Mouse (Mus musculus) lung, postnatal 36 days (tissue): Measurements from ENCODE around the gene Wdr19.

ENCODE experiments used
- DNase-seq: peaks from one replicate; pipeline ENCODE4 v3.0.0; 2022; ENCODE audit warnings: mixed read lengths

The Wdr19 gene

DNA sequence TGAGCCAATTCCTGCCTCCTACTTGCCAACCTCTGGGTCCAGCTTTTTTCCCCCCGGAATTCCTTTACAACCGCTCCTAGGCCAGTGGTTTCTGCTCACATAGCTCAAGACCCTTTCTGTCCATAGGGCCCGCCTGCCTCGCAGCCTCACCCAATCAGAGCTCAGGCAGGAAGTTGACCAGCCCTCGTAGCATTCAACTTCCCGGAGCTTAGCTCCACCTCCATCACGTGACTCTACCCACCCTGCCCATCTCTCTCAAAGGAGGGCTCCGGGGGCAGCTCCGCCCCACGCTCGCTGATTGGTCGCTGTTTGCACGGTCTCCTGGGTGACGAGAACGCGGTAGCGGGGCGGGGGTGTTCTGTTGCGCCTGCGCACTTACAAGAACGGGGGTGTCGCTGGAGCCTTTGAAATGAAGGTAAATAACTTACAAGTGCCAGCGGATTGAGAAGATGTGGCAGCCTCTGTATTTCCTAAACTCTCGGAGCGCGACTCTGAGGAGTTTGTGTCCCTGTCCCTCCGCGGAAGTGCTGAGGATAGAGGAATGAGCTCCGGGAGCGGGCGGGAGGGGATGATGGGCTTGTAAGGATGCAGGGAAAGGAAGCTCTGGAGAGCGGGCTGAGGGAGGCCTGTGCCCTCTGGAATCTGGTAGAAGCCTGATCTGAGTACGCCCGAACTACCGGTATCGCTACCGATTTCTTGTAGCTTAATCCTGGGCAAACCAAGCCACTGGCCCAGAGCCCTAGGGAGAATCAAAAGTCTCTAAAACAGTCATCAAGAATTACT, at the start of gene Wdr19:
Gene Wdr19, plus strand, starts transcription at position 351 of the 783 bp plus-strand sequence.
- peak; percentile 100 for DNase-seq

DNA sequence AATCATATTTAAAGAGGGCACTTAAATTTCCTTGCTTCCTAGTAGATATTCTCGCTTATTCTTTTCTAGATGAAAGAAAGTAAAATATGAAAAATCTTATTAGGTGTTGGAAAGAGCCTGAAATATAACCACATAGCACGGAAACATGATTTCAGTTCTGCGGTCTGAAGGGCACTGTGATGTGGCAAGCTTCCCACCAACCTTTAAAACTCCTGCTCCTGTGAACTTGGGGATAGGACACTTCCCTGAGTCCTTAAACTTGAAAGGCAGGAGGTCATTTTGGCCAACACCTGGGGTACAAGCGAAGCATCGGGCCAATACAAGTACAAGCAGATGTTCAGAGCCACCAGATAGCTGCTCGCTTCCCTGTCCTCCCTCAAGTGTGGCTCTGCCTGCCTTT, 49.8 kb upstream of the Wdr19 start:
- no peak for DNase-seq

DNA sequence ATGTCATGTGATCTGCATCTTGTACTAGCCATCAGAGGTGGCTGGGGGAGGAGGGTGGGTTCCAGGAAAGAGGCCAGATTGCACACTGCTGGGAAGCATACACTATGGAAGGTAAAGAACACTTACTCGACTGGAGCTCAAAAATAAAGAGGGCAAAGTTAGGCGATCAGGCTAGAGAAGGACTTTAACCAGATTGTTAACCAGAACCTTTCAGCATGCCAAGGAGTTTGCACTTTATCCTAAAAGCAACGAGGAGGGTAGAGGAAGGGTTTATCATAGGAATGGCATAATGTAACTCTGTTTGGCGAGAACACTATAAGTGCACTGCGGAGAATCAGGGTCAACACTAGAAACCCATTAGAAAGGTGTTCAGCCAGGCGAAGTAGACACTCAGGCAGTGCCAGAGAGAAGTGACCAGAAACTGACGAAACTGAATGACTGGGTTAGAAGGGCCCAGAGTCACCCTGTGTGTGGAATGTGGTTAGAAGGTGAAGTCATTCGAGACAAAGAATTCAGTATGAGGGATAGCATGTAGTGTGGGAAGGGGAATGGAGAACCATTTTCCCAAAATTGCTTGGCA, 49.0 kb upstream of the Wdr19 start:
- DNase-seq = no peak

DNA sequence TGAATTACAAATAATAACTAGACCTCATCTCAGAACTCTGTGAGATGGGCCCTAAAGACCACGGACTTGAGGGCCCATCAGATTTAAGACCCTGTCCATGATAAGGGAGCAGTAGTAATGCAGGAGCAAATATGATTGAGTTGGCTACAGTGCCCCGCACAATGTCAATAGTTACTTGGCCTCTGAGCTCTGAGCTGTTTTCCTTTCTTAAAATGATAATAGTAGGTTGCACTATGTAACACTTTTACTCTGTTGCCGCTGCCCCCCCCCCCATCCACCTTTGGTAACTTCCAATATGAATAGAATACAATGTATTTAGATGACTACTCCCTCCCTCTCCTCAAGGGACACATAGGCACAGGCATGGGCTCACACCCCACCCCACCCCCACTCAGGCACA, 48.2 kb upstream of the Wdr19 start:
- no peak for DNase-seq

DNA sequence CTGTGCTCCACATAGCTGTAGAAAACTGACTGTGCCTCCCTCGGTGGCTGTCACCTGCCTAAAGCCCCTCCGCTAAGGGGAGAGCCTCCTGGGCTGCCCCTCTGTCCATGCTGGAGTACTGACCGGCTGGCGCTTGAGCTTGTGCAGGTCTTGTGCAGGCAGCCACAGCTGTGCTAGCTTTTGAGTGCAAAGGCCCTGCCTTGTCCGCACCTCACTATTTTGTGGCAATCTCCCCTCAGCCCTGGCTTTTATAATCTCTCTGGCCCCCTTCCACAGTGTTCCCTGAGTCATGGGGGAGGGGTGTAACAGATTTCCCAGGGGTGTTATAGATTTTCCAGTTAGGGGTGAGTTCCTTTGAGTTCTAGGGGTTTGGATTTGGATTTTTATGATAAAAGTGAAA, 47.7 kb upstream of the Wdr19 start:
- DNase-seq = no peak

DNA sequence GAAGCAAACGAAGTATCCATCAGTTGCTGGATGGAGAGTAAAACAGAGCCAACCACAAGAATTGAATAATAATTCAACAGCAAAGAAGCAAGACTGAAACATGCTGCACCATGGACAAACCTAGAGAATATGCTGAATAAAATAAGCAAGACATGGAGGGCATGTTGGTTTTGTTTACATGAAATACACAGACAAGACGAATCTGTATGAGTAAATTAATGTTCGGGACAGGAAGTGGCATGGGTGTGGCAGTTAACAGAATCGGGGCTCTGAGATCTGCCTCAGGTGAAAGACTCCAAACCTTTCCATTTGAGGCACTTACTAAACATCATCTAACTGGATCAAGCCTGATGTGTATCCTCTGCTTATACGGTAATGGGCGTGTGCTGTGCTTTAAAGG, 45.2 kb upstream of the Wdr19 start:
- DNase-seq = no peak

DNA sequence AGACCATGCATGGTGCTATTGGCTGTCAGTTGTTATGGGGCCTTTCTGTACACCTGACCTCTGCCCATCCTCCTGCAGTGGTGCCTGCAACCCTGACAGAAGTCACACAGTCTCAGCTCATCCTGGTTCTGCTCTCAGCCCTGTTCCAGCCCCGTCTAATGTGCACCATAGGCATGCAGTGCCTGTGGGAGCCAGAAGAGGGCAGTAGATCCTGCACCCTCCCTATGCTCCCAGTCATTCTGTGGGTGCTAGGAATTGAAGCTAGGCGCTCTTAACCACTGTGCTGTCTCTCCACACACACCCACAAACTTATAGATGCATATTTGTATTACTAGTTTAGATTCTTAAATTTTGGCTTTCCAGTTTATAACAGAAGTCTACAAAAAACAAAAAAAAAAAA, 42.6 kb upstream of the Wdr19 start:
- peak; percentile 63 for DNase-seq

DNA sequence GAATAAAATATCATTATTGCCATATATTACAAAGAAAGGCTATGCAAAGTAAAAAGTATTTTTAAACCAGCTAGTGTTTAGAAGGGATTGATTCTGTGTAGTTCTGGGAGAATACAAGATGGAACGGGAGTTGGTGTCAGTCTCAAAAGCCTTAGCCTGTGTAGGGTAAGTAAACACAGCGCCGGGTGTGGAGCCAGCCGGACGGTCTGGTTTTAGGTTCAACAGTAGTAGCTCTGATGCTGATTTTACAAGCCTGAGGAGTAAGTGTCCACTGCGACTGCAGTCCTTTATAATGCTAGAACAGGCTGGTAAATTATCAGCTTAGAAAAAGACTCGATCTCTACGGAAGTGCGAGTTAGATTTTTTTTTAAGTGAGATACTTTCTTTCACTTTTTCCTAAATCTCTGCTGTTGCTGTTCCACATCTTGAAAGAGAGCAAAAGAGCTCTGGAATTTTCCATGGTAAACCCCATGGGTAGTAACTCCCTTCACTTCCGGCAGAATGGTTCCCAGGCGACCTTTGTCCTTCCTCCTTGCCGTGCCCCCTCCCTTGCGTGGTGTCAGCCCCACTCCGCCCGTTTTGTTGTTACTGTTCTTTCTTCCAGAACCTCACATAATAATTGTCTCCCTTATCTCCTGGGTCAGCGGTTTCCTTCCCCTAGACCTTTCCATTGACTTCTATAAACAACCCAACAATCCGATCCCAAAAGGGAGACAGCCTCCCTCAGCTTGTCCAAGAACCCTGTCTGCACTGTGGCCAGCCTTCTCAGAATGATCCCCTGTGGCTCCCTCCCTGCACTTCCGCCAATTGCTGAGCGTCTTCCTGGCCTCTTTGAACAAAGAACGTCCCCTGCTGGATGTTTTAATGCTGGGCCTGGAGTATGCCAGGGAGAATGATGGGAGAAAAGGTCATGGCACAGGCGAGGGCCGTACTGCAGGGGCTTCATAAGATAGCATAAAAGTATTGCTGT, 41.8 kb upstream of the Wdr19 start:
- peak; percentile 91 for DNase-seq

DNA sequence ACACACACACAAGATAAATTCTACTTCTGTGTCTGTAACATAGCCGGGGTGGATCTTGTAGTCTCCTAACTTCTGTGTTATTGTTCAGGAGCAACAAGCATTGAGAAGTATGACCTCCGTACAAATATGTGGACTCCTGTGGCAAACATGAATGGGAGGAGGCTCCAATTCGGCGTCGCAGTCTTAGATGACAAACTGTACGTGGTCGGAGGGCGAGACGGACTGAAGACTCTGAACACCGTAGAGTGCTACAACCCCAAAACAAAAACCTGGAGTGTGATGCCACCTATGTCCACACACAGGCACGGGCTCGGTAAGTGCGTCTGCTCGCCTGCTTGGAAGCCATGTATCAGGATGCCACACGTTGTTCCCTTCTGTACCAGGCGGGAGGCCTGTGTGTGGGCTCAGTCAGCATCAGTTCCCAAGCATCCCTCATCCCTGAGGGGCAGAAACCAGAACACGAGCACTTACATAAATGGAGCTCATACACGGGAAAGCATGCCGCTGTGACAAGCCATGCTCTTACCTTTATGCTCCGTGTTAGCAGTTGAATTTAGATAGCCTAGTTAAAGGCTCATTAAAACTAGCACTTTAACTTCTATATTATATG, 40.7 kb upstream of the Wdr19 start:
- DNase-seq = no peak

DNA sequence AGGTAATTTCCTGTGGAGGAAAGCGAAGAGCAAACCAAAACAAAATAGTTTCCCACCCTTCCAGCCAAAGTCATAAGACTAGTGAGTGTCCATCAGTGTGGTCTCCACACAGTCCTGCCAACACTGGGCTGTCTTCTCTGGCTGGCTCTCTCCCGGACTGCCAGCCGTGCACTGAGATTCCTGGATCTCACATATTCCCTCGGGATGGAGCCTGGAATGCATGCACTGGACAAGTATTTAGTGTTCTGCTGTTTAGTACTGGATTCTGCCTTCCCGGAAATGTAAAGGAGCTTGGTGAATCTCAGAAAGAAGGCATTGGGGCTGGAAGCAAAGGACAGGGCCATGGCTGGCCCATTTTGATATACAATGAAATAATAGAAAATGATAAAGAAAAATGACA, 36.5 kb upstream of the Wdr19 start:
- DNase-seq = no peak

DNA sequence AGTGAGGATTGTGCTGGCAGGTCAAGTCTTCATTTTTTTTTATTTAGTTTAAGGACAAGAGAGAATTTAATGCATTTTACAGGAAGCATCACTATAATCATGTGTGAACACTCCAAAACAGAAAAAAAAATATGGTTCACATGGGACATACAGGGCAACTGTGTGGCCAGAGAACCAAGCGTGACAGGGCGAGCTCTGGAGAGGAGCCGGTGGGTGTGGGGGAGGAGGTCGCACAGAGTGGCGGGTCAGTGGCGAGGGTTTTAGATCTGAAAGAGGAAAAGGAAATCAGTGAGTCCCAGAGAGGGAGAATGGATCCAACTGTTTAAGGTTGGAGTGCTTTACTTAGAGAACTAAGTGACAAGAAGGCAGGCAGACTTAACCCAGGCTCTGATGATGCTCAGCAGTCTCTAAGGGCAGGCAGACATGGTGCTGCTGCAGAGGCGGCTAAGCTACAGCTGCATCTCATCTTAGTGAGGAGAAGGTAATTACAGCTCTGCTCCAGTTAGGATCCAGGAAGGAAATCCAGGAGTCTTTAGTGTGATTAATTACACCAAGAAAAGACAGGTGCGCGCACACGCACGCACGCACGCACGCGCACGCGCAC, 35.9 kb upstream of the Wdr19 start:
- no peak for DNase-seq

DNA sequence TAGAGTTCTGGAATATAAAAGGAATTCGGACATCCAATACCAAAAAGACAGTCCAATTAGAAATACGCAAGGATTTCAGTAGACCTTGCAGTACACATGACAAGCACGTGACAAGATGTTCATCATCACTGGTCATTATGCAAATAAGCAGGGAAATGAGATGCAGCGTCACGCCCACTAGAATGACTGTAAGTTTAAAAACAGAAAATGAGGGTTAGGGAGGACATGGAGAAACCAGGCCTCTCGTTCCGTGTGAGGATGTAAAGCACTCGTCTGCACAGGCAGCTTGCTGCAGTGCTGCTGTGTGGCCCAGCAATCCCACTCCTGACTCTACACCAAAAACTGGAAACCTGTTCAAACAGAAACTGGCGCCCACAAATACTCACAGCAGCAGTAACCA, 29.3 kb upstream of the Wdr19 start:
- no peak for DNase-seq

DNA sequence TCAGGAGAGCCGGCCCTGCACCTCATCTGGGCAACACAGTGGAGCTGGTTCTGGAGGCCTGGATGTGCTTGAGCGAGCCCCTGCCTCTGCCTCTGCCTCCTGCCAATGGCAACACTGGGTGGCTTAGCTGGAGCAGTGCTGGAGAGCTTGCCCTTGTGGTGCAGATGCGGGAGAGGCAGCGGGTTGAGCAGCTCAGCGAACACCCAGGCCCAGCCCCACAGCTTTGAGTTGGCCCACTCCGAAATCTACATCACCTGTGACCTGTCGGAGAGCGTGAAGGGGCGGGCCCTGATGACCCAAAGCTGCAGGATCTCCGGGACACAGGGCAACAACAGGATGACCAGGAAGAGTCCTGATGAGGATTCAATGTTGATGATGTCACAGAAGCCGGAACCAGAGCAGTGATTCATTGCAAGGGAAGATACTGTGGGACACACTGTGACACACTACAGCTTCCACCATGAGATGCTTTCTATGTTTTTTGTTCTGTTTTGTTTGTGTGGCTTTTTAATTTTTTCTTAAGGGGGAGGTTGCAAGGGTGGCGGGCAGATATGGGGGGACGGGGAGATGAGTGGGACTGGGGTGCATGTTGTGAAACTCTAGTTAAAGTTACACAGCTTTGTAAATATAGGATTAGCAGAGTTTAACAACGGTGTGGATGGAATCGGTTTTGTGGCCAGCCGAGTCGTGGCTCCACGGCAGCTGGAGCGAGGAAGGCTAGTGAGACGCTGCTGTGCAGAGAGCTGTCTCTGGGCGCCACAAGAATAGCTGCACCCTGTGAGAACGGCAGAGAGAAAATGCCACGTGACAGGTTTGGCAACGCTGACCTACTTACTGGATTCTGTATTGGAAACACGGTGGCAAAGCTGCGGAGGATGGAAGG, 24.2 kb upstream of the Wdr19 start:
- DNase-seq = peak; percentile 65

DNA sequence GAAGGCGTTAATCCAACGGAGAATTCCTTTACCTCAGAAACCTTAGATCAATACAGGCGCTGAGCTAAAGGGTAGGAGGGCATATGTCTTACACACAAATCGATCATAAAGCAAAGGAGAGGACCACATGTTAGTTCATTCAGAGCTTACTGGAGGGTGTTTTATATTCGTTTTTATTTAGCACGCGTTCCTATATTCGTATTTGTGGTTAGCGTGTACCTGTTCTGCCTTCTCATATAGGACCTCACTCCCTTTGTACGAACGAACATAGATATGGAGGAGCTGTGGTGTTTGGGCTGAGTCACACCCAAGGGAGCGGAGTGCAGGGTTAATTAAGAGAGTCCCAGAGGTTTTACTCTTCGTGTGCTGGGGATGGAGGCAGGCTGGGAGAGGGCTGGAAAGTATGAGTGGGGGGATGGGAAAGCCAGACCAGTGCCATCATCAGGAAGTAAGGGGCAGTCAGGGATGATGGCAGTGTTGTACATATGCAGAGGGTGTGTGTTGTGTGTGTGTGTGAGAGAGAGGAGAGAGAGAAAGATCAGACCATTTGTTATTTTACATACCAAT, 23.5 kb upstream of the Wdr19 start:
- no peak for DNase-seq

DNA sequence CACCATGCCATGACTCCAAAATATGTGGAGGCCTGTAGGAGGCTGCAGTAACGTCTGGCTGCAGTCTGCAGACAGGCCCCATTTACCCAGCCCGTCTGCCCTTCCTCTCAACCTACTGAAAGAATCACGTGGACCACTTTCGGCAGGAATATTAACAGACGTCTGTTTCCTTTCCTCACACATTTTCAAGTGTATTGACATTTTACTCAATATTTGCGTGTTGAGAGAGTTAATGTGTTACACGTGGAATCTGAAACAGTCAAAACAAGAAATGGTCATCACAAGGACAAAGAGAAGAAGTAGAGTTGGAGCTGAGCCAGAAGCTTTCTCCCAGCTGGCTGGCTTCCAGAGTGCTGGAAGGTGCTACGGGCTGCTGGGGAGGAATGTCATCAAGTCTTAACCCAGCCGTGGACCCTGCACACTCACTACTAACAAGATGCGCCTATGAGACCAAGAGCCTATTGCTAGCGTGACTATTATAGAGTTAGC, 22.4 kb upstream of the Wdr19 start:
- DNase-seq = peak; percentile 71

DNA sequence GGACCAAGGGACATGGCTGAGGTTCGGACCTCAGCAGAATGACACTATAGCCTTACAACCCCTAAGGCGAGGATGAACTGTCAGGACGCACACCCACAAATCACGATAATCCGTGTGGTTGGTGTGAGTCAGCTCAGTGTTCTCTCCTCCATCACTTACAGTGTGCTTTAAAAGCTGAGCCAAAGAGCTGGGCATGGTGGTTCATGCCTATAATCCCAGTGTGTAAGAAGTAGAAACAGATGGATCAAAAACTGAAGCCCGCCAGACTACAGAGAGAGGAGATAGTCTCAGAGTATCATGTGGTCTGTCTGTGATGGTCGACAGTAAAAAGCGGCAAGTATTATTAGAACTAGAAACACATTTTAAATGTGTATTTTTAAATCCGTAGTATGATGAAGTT, 21.0 kb upstream of the Wdr19 start:
- no peak for DNase-seq

DNA sequence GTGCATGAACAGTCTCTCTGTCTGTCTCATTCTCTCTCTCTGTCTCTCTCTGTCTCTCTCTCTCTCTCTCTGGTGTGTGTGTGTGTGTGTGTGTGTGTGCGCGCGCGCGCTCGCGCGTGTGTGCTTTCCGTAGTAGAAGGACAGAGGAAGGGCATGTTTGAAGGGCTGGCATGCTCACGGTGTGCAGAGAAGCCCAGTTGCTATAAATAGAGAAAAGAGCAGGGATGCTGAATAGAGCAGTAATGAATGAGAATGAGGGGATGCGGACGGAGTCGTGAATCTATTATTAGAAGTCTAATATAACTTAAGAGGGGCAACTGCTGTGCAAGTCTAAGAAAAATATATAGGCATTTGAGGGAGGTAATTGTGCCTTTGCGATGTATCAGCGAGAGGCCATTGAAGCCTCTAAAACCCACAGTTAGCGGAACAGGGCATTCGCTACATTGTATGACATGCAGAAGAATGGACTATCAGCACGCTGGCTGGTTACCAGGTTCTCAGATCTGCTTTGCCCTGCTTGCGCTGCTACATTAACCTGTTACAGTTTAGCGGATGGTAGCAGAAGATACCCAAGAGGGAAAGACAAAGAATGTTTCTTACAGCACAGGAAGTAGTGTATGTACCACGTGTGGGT, 18.2 kb upstream of the Wdr19 start:
- DNase-seq = no peak

DNA sequence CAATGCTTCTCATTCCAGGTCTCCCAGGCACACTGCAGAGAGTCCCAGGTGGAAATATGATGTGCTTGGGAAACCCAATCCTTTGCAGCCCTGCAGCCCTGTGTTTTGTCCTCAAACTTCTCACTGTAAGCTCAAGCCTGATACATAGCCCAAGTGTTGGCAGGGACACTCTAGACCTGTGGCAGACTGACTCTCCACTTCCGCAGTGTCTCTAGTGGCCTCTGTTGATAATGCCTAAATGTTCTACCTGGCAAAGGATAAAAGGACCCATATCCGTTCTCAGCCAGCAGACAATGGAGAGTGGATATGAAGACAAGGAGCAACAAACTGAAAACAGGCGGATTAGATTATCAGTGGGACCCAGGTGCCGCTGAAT, 17.7 kb upstream of the Wdr19 start:
- no peak for DNase-seq

DNA sequence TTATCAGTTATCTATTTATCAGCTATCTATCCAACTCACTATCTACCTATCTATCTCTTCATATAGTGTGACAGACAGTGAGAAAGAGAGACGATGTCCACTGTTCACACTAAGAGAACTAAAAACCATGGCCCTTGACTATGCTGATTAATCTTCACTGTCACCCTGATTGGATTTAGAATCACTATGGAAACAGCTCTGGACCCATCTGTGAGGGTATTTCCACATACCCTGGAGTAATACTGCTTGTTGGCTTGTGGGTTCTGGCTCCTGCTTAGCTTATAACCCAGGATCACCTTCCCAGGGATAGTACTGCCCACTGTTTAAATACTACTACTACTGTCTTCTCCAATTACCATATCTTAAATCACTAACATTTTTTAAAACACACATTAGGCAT, 17.2 kb upstream of the Wdr19 start:
- no peak for DNase-seq

DNA sequence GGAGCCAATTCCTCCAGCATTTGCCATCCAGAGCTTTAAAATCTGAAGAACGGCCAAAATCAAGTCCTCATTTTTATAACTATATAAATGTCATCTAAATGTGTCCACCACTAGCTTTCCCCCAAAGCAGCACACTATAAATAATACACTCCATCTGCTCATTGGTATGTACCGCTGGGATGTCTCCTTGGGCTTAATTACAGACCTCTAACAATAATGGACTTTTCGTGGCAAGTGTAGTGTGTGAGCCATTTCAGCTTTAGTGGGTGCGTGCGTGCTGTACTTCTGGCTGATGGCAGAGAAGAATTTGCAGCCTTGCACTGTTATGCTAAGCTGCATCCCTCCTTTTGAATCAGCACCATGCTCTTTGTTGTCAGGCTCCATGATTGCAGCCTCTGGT, 7.9 kb upstream of the Wdr19 start:
- DNase-seq = no peak

DNA sequence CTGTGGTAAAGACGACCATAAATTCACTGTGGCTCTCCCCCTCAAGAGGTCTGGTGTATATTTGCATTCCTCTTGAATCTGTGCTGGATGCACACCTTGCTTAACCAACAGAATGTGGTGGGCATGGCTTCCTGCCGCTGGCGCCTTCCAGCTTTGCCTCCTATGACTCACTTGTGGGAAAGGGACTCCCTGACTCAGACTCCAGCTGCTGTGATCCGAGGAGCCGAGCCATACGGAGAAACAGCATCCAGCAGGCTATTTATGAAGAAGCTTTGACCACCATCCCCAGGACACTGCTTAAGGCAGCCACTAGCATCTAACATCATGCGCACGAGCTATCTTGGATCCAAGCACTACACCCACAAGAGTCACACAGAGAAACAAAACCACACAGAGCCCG, 5.1 kb upstream of the Wdr19 start:
- no peak for DNase-seq
